Mouse (Mus musculus) c-Kit-positive CD71-negative TER-119-negative erythroid progenitor cells, embryonic 14.5 days (primary cell): ENCODE results near the gene Gps2.

Experiments used
- DNase-seq: peaks from one replicate; pipeline ENCODE4 v3.0.0-alpha.2; 2013; ENCODE audit warnings: low read depth

Gene Gps2

DNA sequence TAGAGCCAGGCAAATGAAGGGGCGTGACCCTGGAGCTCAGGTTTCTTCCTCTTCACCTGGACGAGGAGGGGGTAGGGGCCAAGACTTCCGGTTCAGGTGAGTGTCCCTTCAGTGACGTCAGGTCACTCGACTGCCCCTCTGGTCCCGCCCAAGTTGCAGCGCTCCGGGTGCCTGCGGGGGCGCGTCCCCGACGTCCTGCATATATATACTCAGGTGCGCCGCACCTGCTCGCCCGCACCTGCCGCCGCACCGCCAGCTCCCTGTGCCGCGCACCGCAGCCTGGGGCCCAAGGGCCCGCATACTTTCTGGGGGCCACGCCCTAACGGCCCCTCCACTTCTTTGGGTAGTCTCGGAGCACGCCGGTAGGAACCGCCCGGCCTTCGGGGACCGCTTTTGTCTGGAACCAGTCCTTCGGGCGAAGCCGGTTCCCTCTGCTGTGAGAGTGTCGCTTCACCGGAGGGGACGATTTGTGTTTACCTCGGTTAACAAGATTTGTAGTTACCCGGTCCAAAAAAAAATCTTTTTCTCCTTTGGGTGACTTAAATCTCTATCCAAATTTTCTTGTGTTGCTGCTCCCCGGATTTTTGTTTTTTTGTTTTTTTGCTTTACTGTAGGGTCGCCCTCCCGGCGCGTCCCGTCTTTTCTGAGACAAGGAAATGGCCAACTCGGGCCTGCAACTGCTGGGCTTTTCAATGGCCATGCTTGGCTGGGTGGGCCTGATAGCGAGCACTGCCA lies 51.8 kb downstream of the Gps2 start:
- no peak for DNase-seq
